Mouse (Mus musculus) right cerebral cortex, postnatal 36 days (tissue): Measurements from ENCODE around the gene Zfp106.

Experiments
- DNase-seq, 2 experiments: peaks; one replicate each; pipeline ENCODE4 v3.0.0; 2022; ENCODE audit warnings: low spot score in 2 of 2, mixed read lengths in 1 of 2

Gene Zfp106

GRCm38 (mm10) chr2:120476277-120477087, 87.2 kb downstream of the Zfp106 start:
- DNase-seq: no peak

GRCm38 (mm10) chr2:120470856-120471255, 92.8 kb downstream of the Zfp106 start:
- no peak for DNase-seq

- no peak for DNase-seq
Observed at GRCm38 (mm10) chr2:120469715-120470114, 93.9 kb downstream of the Zfp106 start.

GRCm38 (mm10) chr2:120469220-120469619, 94.4 kb downstream of the Zfp106 start:
- no peak for DNase-seq

DNA sequence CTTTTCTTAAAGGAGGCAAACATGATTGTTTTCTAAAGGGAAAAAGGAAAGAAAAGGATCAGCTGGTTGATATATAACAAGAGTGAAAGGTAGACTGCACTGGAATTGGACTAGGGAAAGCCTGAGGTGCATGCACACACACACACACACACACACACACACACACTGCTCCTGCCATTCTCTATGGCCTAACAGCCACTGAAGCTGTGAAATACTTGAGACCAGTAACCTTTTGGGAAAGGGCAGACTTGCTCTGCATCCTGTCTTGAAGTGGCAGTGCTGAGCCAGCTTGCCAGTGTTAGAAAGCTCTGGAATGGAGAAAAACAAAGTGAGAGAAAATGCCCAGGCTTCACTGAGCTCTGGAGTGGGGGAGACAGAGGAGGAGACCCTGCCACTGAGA, 95.6 kb downstream of the Zfp106 start:
- DNase-seq: no peak

DNA sequence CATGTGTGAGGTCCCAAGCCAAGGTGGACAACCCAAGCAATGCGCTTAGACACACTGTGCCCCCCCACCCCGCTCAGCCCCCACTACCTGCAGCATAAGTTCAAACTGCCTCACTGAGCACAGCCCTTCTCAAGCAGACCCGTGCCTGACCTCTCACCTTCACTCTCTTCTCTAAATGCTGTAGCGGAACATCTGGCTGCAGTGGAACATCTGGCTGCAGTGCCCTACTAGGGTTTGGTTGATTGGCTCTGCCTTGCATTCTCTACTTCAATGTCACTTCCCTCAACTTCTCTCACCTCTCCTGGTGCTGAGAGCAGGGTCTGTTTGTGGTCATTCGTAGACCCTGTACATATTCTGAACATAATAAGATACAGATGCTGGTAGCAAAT, 98.3 kb downstream of the Zfp106 start:
- DNase-seq: no peak

- DNase-seq: no peak
Observed at GRCm38 (mm10) chr2:120464732-120465396, 98.8 kb downstream of the Zfp106 start.

DNA sequence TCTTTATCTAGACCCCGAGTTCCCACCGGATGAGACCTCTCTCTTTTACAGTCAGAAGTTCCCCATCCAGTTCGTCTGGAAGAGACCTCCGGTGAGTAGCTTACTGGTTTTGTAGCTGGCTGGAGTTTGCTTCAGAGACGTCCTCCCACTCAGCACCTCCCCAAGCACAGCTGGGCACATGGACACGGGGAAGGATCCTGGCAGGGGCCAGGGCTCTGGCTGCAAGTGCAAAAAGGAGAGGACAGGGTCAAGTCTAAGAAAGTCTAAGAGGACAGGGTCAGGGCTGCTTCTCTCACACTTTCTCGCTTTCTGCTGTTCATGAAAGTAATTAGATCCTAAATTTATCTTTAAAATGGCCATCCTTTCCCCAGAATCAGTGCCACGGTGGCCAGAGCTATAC, 99.6 kb downstream of the Zfp106 start:
- no peak for DNase-seq

GRCm38 (mm10) chr2:120463328-120463727, 100.3 kb downstream of the Zfp106 start:
- DNase-seq: no peak

DNA sequence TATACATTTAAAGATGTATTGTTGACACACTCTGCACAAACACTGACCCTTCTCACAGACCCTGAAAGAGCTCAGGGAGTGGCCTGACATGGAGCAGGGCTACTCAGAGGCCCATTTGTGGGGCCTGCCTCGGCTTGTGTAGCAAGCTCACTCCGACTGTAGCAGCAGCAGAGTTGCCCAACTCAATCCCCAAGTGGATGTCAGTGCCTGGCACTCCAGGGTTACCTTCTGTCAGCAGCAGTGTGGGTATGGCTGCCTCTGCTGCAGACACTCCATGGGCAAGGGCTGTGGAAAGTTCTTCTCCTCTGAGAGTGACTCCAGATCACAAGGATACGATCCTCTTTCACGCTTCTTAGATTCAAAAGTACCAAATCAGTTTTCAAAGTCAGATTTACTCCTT, 103.4 kb downstream of the Zfp106 start:
- no peak for DNase-seq
